In genomic region chr6:115434054-115434453, GRCm38 (mm10) we compare ENCODE assay signal across 16 mouse cellular contexts.
"Had no signal": no experiment of that assay in that cellular context is flagged by ENCODE, and none has a peak within 500 bp of the region (broad histone marks: within the 10 kb centered on the region; RNA-seq: fewer than 3 reads in every experiment).

No protein-coding gene starts in this region.

- DNase-seq: kidney, postnatal 25 days; left cerebral cortex, postnatal 4 days; liver, postnatal 0 days; lung, embryonic 14.5 days; midbrain, embryonic 14.5 days; retina, postnatal 1 day; right cerebral cortex, postnatal 25 days; spleen, adult 18-20 months; thymus, adult 18-20 months; thymus, postnatal 36 days had no signal

- H3K27me3 ChIP-seq: limb, embryonic 12.5 days; limb, embryonic 15.5 days; neural tube, embryonic 12.5 days; neural tube, embryonic 15.5 days; stomach, embryonic 15.5 days had no signal

- H3K4me3 ChIP-seq: limb, embryonic 12.5 days; limb, embryonic 15.5 days; neural tube, embryonic 12.5 days; neural tube, embryonic 15.5 days; stomach, embryonic 15.5 days had no signal

- H3K36me3 ChIP-seq: limb, embryonic 12.5 days; limb, embryonic 15.5 days; neural tube, embryonic 12.5 days; neural tube, embryonic 15.5 days; stomach, embryonic 15.5 days had no signal

- H3K9me3 ChIP-seq: limb, embryonic 12.5 days; limb, embryonic 15.5 days; neural tube, embryonic 12.5 days; neural tube, embryonic 15.5 days; stomach, embryonic 15.5 days had no signal

- H3K4me1 ChIP-seq: limb, embryonic 12.5 days; limb, embryonic 15.5 days; neural tube, embryonic 12.5 days; neural tube, embryonic 15.5 days; stomach, embryonic 15.5 days had no signal

- ATAC-seq: liver, postnatal 0 days; lung, postnatal 0 days had no signal
